Mouse (Mus musculus) lung, adult 2 months (tissue): ENCODE data around the gene Plxna1.

Experiments used
- CTCF ChIP-seq: fragments of 200-500 bp; IDR thresholded peaks from 2 replicates; pipeline ENCODE4 v1.5.1; 2011; ENCODE audit warnings: mild to moderate bottlenecking, low read length, control low read depth; ENCODE audit not compliant: insufficient read depth
- POLR2A ChIP-seq: fragments of 200-500 bp; IDR thresholded peaks from 2 replicates; pipeline ENCODE4 v1.6.1; 2011; ENCODE audit warnings: low read depth, mild to moderate bottlenecking, control low read depth, low read length, borderline replicate concordance; ENCODE audit errors: extremely low read depth

- TF ChIP-seq CTCF (no peak), POLR2A (no peak)
Measured at GRCm38 (mm10) chr6:89354076-89354475, 8.3 kb downstream of the Plxna1 start.
